Mouse (Mus musculus) ovary, adult 2 months (tissue): ENCODE results near the gene 4930578C19Rik. TPM values are rescaled to one million over a fixed set of nuclear protein-coding genes. Genes with fewer than 3 reads are reported as not detected.

ENCODE experiments used
- polyA plus RNA-seq: library from polyadenylated mRNA; depleted of rRNA; stranded (reverse); fragments of >200 nt; gene quantifications from 2 replicates; pipeline ENCODE4 v1.2.3, GENCODE M21; 2012; rRNA removed

Gene 4930578C19Rik
- 2.9 and 3.4 TPM in 2 replicates for polyA plus RNA-seq

DNA sequence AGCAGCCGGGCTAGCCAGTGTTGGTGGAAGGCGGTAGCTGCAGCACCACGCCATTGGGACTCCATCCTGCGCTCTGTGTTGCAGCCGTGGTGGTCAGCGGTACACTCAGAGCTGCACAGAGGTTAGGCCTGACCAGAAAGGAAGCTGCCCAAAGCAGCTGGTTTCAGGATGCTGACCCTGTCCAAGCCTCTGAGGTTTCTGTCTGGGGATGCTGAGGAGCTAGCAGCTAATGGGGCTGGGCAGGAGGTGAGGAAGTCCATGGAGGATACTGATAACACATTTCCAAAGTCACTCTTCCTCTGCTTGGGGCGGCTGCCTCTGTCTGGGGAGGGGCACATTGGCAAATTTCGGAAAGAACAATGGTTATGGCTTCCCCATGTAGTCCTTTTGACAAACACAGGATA, at the start of gene 4930578C19Rik:
Gene 4930578C19Rik (minus strand): TSS at position 200 of the 404 bp plus-strand sequence.

